Mouse (Mus musculus) thymus, adult 18-20 months (tissue): ENCODE results near the gene Camk2b.
"Not testable (repeated sequence)": the region's sequence is repeated elsewhere in the genome, so short reads cannot be mapped to it uniquely, and the experiment has no call there.

ENCODE experiments used
- DNase-seq, 2 experiments: peaks; one replicate each; pipeline ENCODE4 v3.0.0; 2022; ENCODE audit warnings: mixed read lengths in 2 of 2

The Camk2b gene

GRCm38 (mm10) chr11:5980108-5980507, 86.1 kb downstream of the Camk2b start:
- DNase-seq, result no peak

GRCm38 (mm10) chr11:5979088-5979487, 87.1 kb downstream of the Camk2b start:
- no peak for DNase-seq

GRCm38 (mm10) chr11:5976106-5976505, 90.1 kb downstream of the Camk2b start:
- DNase-seq, result no peak

- DNase-seq, result no peak
Measured at GRCm38 (mm10) chr11:5975068-5975467, 91.1 kb downstream of the Camk2b start.

- DNase-seq, result no peak
Measured at GRCm38 (mm10) chr11:5974053-5974452, 92.1 kb downstream of the Camk2b start.

- DNase-seq, result no peak
Measured at GRCm38 (mm10) chr11:5973151-5973550, 93.0 kb downstream of the Camk2b start.

- DNase-seq, result no peak
Measured at GRCm38 (mm10) chr11:5971202-5971601, 95.0 kb downstream of the Camk2b start.

GRCm38 (mm10) chr11:5968223-5968622, 97.9 kb downstream of the Camk2b start:
- no peak for DNase-seq

GRCm38 (mm10) chr11:5966751-5967150, 99.4 kb downstream of the Camk2b start:
- DNase-seq, result no peak

GRCm38 (mm10) chr11:5965865-5966264, 100.3 kb downstream of the Camk2b start:
- no peak for DNase-seq

GRCm38 (mm10) chr11:5960051-5960450, 106.1 kb downstream of the Camk2b start:
- no peak for DNase-seq

- DNase-seq, result peak; percentile 91 to 92
Measured at GRCm38 (mm10) chr11:5955546-5956276, 110.5 kb downstream of the Camk2b start, which contains the start of gene Ykt6. TSS of gene Ykt6 (plus strand) at chr11:5955693.

- DNase-seq, result no peak
Measured at GRCm38 (mm10) chr11:5954965-5955504, 111.1 kb downstream of the Camk2b start.

- no peak for DNase-seq
Measured at GRCm38 (mm10) chr11:5954435-5954834, 111.7 kb downstream of the Camk2b start.

GRCm38 (mm10) chr11:5953130-5953765, 112.9 kb downstream of the Camk2b start:
- DNase-seq, result no peak

- DNase-seq, result no peak
Measured at GRCm38 (mm10) chr11:5952501-5952900, 113.7 kb downstream of the Camk2b start.

GRCm38 (mm10) chr11:5949586-5950352, 116.4 kb downstream of the Camk2b start, which contains the start of gene Gck:
TSS of gene Gck (minus strand) at chr11:5950081.
- no peak for DNase-seq

- no peak for DNase-seq
Measured at GRCm38 (mm10) chr11:5948546-5949250, 117.5 kb downstream of the Camk2b start.

GRCm38 (mm10) chr11:5947796-5948195, 118.4 kb downstream of the Camk2b start:
- no peak for DNase-seq

GRCm38 (mm10) chr11:5945096-5945495, 121.1 kb downstream of the Camk2b start:
- DNase-seq, result no peak

- no peak for DNase-seq
Measured at GRCm38 (mm10) chr11:5942966-5943365, 123.2 kb downstream of the Camk2b start.

- not testable (repeated sequence) for DNase-seq
Measured at GRCm38 (mm10) chr11:5934531-5934930, 131.6 kb downstream of the Camk2b start.

- DNase-seq, result not testable (repeated sequence)
Measured at GRCm38 (mm10) chr11:5931947-5932346, 134.2 kb downstream of the Camk2b start.
